Mouse (Mus musculus) layer of hippocampus, postnatal 36 days (tissue): Measurements from ENCODE around the gene Tuba4a. TPM values are rescaled to one million over a fixed set of nuclear protein-coding genes. Genes with fewer than 3 reads are reported as not detected.

Experiments
- DNase-seq, 2 experiments: peaks; one replicate each; pipeline ENCODE4 v3.0.0; 2022
- total RNA-seq, 2 experiments: library from RNA; stranded (reverse); gene quantifications; 2 replicates each; pipeline ENCODE4 v1.2.3; 2021

Tuba4a gene
- 100 to 1,000 TPM; 517 to 555 TPM for total RNA-seq

DNA sequence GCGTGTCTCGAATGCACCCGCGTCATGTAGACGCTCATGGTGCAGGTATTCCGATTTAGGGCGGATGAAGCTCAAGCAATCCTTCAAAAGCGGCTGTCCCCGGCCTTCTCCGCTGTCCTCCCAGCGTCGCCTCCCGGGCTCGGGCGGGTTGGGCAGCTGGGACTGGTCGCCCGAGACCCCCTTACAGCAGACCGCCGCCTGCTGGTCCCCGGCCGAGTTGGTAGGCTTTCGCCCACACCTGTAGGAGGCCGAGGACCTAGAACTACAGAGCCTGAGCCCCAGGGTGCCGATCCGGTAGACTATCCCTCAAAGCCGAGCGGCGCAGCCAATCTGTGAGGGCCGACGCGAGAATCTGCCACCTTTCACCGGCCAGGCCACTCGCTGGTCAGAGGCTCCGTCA lies at the start of gene Tuba4a:
Gene Tuba4a, minus strand, starts transcription at position 335 of the 400 bp plus-strand sequence.
- no peak for DNase-seq

- DNase-seq: peak; percentile 68 to 74
These were observed 44.6 kb upstream of the Tuba4a start, which contains the start of gene Ptprn for GRCm38 (mm10) chr1:75264091-75264880. Gene Ptprn (minus strand): TSS chr1:75264502.

- DNase-seq: peak in 1 of 2 experiments; percentile 47
These were observed 43.6 kb upstream of the Tuba4a start for GRCm38 (mm10) chr1:75262969-75263951.

GRCm38 (mm10) chr1:75261278-75261677 lies 41.6 kb upstream of the Tuba4a start:
- no peak for DNase-seq

- no peak for DNase-seq
These were observed 35.9 kb upstream of the Tuba4a start for GRCm38 (mm10) chr1:75255516-75256046.

GRCm38 (mm10) chr1:75254625-75255013 lies 35.0 kb upstream of the Tuba4a start:
- no peak for DNase-seq

GRCm38 (mm10) chr1:75253849-75254624 lies 34.4 kb upstream of the Tuba4a start:
- DNase-seq: peak; percentile 79 to 85

GRCm38 (mm10) chr1:75253029-75253428 lies 33.4 kb upstream of the Tuba4a start:
- DNase-seq: no peak

- DNase-seq: no peak
These were observed 32.6 kb upstream of the Tuba4a start for GRCm38 (mm10) chr1:75252308-75252707.

GRCm38 (mm10) chr1:75251112-75251970 lies 31.7 kb upstream of the Tuba4a start:
- DNase-seq: peak in 1 of 2 experiments; percentile 71

- no peak for DNase-seq
These were observed 30.8 kb upstream of the Tuba4a start for GRCm38 (mm10) chr1:75250498-75250897.

- DNase-seq: no peak
These were observed 28.5 kb upstream of the Tuba4a start for GRCm38 (mm10) chr1:75248041-75248772.

DNA sequence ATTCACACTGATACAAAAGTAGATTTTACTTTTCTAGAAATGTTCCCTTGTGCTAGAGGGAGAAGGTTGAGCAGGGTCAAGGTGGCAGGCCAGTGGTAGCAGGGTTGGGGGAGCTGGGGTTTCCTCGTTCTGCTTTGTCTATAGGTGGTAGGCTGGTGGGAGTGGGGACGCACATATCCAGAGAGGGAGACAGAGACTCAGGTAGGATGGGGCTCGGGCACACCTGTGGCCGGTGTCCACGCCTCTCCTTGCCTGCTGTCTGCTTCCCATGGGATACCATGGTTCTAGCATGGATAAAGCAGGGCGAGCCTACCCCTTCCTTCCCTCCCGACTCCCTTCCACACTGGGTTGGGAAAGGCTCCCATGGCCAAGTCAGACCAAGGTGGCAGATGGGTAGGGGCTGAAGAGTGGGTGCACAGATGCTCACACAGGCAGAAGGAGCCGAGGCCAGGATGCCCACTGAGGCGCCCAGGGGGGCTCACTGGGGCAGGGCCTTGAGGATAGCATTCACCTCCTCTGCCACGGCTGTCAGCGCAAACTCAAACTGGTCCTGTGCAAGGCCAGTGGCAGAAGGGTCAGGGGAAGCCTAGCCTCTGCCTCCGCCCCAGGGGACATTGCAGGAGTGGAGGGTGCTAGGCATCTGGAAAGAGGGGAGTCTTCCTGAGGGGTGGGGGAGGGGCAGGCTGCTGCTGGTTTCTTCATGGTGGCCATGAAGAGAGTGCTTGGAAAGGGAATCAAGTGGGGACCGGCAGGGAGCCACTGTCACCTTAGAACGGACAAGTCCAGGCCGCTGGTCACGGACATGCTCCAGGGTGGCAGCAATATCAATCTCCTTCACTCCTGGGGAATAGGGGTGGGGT lies 27.6 kb upstream of the Tuba4a start:
- DNase-seq: no peak

DNA sequence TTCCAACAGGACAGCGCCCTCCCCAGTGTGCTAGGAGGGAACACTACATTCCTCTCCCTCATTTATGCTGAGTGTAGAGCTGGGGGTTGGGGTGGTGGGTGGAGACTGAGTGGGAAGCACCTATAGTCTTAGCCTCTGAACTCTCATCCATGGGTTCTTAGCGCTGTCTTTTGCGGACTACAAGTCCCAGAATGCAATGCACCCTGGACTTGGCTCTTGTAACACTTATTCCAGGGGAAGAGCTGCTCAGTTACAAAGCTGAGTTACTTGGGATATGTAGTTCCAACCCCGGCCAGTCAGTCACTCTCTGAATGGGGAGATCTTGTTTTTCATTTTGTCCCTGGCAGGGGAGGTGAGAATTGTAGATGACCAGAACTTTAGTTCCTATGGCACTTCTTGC lies 25.2 kb upstream of the Tuba4a start:
- peak in 1 of 2 experiments; percentile 49 for DNase-seq

GRCm38 (mm10) chr1:75244175-75244826 lies 24.6 kb upstream of the Tuba4a start:
- no peak for DNase-seq

DNA sequence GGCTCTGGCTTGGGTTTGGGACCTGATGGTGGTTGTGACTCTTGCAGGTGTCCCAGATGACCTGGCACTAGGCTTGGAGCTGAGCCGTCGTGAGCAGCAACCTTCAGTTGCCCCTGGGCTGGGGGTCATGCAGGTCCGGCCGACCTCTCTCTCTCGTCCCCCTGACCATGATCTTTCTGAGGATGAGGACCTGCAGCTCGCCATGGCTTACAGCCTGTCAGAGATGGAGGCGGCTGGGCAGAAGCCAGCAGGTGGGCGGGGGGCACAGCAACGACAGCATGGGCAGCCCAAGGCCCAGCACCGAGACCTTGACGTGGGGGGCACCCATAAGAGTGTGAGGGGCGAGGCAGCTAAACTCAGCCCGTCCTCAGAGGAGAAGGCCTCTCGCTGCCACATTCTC lies 23.7 kb upstream of the Tuba4a start:
- DNase-seq: no peak

- no peak for DNase-seq
These were observed 19.9 kb upstream of the Tuba4a start for GRCm38 (mm10) chr1:75239591-75239990.
